Mouse (Mus musculus) cerebellum, adult 9-10 months (tissue): ENCODE data around the gene Hes3.

Experiments used
- DNase-seq: peaks from one replicate; pipeline ENCODE4 v3.0.0; 2022

The Hes3 gene

DNA sequence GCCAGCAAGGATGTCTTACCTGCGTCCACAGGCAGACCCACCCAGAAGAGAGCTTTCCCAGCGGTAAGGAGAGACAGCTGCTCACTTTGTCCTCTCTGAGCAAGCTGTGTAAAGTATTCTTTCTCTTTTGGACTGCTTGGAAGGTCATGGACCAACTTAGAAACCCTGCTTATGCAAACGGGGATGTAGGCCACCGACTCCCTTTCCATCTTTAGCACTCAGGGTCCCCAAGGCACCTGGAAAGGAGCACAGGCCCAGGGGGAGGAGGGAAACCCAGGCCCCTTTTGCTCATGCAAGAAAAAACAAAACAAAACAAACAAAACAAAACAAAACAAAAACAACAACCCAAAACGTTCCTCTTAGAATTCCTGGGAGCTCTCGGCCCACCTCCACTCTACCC, at the start of gene Hes3:
Hes3 (minus strand) TSS at position 101 of the 400 bp plus-strand sequence.
- no peak for DNase-seq

DNA sequence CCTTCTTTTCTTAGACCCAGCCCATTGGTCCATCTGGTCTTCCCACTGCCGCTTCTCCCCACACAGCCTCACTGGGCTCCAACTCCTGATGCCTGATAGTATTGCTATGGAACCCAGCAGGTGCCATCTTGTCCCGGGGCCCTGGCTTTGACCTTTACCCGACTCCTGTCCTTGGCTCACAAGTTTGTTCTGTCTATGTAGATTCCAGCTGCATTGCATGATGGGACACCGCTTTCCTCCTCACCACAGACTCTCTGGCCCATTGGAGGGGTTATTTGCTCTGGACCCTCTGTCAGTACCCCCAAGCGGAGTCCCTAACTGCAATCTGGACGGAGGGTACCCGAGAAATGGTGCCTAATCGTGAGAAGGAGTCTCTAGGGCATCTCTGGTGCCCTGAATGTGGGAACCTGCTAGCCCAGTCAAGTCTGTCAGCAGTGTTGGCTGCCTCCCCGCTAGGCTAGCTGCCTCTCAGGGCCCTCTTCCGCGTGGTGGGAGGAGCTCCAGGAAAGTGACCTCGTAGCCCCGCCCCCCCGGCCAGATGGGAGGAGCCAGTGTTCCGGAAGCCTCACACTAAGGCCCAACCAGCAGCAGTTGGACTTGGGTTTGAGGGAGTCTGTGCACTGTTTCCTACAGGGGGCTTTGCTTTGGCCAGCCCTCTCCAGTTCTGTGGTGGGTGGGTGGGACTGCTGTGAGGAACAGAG, 49.3 kb upstream of the Hes3 start:
- no peak for DNase-seq

DNA sequence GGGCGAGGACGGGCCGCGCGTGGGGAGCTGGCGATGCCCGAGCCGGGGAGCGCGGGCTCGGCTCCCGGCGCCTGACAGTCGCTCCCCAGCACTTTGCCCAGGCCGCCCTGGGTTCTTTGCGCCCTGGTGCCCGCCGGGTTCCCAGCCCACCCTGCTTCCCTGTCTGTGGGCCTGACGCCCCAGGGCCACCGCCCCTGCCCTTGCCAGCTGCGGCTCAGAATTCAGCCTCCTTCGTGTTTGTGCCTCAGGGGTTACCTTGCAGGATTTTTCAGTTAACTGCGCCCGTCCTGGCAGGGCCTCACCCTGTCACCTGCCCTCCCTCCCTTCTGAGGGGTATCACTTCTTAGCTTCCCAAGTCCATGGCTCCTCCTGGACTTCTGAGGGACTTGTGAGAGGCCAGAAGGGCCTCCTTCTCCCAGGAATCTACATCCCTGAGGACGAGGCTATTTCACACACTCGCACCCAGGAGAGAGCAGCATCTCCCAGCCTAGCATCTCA, 47.9 kb upstream of the Hes3 start:
- no peak for DNase-seq

DNA sequence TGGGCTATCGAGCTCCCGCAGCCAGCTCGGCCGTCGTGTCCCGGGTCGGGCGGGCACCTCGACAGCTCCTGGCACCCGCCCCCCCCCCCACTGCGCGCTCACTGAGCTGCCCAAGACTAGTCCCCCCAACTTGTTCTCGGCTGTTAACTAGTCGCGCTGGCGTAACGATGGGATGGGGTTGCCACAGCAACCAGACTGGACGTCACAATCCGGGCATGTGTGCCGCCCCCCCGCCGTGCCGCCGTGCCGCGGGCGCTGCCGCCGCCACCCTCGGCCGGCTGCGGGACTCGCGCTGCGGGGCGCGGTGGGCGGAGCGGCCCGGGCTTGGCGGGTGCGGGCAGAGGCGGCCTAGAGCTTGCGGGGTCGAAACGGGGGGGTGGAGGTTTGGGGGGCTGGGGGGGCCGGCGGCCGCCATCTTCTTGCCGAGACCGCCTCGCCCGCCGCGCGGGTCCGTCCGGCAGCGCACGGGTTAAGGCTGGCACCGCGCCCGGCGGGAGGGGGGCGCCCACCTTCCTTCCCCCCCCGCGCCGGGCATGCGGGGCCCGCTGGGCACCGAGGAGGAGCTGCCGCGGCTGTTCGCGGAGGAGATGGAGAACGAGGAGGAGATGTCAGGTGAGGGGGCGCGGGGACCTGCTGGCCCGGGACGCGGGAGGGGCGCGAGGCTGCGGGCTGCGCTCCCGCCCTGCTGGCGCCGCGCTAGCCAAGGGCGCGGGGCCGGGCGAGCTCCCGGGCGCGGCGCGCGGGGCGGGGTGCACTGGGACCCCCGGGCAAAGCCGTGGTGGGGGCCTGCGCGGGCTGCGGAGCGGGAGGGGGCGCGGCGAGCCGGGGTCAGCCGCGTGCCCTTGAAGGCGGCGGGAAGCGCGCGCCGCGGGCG, 47.2 kb upstream of the Hes3 start, which contains the start of gene Chd5:
Chd5 (plus strand) TSS at position 233 of the 874 bp plus-strand sequence.
- peak; percentile 65 for DNase-seq

DNA sequence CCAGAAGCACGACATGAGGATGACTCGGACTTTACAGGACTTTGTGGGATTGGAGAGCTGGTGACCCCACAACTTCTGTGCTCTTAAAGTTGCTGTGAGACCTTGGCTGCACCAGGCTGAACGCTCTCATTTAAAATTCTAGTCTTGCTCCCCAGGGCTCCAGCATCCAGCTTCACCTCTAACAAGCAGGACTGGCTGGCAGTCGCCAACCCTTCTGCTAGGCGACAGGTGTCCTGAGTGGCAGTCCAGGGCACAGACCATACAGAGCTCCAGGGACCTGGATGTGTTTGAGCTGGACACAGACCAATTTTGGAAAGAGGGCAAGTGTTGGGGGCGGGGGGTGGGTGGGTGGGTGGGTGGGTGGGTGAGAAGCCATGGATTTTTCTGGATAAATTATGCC, 46.3 kb upstream of the Hes3 start:
- no peak for DNase-seq

DNA sequence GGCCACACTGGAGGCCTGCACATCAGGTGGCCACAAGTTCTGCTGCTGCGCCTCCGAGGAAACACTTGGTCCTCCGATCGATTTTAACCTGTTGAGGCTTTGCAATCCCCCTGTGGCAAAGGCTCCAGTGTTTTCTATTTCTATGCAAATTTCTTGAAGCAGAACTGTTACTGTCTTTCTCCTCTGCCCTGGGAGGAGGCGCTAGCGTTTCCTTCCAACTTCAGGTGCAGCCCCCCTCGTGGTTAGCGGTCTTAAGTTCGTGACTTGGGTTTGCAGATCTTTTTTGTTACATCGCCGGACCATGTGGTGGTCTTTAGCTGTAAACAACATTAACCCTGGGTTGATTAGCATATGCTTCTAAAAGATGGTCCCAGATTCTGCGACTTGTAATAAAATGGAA, 42.1 kb upstream of the Hes3 start:
- no peak for DNase-seq

DNA sequence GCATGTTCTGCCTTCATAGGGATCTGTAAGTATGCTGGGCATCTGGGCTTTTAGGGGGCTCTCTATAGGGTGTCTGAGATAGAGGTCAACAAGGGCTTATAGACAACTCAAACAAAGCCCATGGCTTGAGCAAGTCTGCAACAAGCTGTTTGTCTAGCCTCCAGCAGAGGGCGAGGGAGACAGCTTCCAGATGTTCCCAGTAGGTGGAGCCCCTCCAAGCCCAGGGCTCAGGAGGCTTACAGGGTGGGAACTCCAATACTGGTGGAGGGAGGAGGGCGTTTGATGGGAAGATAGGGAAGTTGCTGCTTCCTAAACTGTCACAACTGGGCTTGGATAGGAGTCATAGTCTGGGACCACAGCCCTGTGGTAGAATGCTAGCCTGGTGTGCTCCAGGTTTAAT, 41.5 kb upstream of the Hes3 start:
- DNase-seq = no peak

DNA sequence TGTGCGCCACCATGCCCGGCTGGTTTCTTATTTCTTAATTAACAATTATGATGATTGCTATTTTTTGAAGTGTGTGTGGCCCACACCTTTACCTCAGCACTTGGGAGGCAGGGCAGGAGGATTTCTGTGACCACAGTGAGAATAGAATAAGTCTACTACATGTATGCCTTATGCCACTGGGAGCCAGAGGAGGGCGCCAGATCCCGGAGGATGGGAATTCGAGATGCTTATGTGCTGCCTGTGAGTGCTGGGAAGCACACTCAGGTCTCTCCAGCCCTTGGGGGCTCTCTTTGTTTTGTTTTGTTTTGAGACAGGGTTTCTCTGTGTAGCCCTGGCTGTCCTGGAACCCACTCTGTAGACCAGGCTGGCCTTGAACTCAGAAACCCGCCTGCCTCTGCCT, 37.2 kb upstream of the Hes3 start:
- DNase-seq = no peak

DNA sequence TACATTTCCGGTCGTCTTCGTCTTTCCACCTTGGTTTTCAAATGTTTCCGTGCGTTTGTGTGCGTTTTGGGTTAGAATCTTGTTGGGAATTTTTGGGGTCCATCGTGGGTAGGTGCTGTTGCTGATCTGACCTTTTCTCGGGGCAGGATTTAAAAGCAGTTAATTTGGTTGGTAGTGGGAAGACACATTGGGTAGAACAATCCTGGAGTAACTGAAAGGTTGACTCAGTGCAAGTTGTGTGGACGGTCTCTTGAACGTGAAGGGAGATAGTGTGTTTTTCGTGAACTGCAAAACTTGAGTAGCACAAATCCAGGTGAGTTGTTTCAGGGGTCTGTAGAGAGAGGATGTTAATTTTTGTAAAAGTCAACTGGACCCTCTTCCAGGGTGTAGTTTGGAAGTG, 35.1 kb upstream of the Hes3 start:
- no peak for DNase-seq

DNA sequence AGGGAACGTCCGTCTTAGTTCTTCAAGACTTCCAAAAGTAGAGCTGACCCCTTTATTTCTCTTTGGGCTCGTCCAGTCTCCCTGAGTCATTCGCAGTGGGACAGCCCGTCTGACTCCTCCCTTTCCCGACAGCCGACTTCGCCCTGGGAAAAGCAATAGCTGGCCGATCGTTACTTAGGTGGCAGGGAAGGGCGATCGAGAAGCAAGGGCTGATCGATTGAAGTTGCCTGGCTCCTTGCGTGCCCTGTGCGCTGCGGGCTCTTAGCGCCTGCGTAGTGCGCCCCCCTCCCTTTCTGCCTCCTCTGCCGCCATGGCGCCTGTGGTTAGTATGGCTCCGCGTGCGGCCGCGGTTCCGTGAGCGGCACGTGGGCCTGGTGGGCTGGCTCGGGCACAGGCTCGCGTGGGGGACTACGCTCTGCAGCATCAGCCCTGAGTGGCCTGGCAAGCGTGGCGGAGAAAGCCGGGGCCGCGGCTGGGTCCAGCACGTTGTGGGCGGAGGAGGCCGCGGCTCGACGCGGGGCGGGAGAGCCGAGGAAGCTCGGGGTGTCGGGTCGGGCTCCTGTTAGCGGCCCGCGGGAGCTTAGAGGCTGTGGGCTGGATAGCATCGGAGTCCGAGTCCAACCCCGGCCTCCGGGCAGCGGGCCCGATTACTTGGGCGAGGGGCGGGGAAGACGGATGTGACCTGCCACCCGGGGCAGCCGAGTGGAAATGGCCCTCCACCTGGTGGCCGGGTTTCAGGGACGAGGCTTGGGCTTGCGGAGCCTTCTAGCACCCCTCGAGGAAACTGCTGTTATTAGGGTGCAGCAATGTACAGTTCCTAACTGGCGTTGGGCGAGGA, 34.3 kb upstream of the Hes3 start, which contains the start of gene Rpl22:
Rpl22 (plus strand) TSS at position 169 of the 838 bp plus-strand sequence.
- DNase-seq = peak; percentile 96

DNA sequence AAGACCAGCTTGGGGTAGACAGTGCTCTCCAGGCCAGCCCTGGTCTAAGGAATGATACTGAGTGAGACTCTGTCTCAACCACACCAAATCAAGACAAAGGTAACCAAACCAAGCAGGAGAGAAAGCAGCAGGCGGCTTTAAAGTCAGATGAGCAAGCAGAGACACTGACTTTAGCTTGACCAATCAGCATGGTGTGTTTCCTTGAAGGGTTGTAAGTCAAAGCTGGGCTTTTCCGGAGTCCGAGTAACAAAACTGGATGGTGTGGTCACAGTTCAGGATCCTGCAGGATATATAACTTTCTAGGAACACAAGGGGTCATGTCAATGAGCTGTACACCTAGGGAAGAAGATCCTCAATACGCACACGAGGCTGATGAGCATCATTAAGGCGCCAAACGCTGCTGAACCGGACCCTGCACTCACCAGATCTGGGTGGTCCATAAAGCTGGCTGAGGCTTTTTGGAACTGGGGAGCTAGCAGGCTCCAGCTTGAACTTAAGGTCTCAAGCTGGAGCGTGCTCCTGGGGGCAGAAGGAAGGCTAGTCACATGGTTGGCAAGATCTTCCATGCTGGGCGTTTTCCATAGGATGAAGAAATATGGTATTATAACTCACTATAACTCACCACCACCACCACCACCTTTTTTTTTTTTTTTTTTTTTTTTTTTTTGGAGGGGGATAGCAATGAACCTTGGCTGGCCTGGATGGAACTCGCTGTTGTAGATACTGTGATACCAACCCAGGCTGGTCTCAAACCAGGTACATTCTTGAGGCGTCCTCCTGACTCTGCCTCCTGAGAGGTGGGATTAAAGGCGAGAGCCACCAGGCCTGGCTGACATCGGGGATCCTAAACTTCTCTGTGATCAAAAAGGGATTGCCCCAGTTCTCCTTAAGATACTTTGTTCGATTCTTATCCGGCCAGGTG, 33.4 kb upstream of the Hes3 start:
- DNase-seq = no peak

DNA sequence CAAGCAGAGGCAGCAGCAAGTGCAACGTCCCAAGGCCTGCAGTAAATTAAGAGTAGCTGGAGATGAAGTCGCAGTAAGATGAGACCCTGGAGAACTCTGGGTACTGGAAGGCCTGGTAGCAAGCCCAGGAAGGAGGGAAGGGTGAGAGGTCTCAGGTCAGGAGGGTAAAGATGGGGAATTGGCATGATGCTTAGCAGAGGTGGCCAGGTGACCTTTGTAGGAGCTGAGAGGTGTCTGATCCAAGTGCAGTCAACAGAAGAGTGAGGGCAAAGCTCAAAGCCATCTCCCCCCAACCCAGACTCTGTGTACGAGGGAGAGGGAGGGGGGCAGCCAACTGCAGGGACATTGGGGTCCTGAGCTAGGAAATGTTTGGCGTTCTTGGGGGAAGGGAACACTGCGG, 30.0 kb upstream of the Hes3 start:
- no peak for DNase-seq

DNA sequence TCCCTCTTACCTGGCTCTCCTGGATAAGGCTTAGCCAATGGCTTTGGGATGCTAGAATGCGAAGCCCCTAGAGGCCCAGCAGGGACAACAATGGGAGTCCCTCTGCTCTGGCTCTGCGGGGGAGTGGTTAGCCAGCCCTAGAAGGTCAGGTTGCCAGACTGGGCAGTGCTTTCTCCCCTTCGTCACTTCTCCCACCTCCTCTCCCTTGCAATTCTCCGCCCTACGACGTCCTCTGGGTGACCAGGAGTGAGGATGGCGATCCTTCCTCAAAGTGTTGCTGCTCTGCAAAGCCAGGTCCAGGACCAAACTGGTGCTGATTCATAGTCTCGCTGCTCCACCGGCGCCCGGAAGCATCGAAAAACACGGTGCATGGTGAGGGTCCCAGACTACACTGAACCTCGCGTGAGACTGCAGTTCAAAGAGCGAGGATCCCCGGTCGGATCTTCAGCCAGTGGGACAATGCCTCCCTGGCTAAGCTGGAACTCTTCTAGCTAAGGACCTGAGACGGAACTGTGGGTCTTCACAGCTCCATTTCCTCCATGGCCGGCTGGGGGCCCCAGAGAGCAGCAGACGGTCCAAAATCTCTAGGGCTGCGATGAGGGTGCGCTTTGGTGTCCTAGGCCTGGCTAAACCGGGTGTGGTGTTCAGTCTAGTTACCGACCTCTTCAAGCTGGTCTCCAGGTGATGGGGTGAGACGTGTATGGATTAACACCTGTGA, 27.2 kb upstream of the Hes3 start, which contains the start of gene Rnf207:
Rnf207 (minus strand) TSS at position 477 of the 718 bp plus-strand sequence.
- DNase-seq = no peak

DNA sequence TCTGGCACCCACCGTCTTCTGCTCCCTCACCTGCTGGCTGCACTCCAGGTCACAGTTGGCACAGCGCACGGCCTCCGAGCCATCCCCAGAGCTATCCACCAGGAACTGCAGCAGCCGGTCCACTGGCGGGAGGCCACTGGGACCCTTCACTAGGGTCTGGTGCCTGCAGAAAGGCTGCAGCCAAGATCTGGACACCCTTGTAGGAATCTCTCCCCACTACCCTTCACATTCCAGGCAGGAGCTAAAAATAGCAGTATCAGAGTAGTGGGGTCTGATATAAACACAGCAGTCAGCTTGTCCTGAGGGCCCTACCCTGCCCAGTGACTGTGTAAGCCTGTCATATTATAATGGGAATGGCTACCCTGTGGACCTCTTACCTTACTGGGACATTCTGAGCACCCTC, 26.2 kb upstream of the Hes3 start:
- DNase-seq = no peak

DNA sequence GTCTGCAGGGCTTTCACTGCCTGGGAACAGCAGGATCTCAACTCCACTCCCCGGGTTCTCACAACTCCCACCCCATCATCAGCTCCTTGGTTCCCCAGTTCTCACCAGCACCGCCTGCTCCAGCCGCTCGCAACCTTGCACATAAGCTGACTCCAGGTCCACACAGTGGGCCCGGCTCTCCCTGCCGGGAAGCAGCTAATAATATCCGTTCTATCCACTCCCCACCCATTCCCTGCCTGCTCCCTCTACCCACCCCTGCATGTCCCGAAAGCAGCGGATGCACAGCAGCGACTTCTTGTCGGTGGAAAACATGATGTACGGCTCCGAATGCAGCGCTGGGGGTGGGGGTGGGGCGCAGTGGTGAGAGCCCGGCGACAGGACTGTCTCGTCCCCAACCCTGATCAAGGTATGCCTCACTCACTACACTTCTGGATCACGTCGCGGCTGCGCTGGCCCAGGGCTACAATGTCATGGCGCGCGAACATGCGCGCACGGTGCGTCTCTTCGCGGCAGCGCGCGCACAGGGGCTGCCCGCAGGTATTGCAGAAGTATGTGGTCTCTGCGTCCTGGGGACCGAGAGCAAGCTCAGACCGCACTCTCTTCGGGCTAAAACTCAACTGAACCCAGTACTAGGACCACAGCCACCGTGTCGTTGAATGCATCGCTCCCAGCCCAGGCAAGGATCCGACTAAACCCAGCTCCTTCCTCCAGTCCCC, 24.2 kb upstream of the Hes3 start:
- no peak for DNase-seq

DNA sequence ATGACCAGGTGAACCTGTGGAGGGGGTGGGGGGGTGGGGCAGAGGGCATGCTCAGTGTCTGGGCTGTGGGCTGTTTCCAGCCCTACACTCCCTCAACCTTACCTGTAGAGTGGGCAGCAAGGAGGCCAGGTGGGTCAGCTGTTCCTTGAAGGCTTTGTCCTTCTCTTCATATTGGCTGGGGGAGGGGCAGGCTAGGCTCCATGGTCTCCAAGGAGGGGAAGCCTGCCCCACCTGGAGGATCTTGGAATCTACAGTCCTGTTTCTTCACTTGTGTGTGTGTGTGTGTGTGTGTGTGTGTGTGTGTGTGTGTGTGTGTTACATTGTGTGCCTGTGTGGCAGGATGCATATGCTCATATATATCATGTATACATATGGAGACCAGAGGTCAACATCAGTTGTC, 22.5 kb upstream of the Hes3 start:
- DNase-seq = no peak

DNA sequence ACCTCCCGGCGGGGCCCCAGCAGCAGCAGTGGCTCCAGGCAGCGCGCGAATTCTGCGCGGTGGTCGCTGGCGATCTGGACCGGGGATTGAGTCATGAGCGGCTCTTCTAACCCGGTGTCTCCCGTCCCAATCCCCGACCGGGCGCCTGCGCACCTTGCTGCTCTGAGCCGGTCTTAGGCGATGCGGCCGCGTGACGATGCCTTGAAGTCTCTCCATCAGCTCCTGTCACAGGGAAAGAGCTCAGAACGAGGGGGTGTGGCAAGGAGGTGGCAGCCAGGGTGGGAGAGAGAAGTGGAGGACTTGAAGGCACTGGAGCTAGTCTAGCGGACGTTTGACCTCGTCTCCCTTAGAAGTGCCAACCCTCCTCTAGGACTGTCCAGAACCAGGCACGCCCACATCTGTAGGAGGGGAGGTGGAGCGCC, 21.8 kb upstream of the Hes3 start:
- no peak for DNase-seq

DNA sequence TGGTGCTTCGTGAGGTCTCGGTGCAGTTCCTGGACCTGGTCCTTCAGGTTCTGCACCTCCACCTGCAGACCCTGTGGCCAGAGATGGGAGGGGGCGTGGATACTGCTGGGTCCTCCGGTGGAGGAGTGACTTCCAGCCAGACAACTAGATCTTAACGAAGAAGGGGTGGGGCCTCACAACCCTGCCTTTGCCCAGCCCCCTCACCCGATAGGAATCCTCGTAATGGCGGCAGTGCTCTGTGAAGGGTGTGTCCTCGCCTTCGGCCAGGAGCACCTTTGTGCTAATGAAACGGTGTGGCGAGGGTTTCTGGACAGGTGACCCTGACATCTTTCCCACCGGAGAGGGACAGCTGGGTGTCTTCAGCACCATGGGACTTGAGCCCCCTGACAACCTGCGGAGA, 20.7 kb upstream of the Hes3 start:
- DNase-seq = no peak

DNA sequence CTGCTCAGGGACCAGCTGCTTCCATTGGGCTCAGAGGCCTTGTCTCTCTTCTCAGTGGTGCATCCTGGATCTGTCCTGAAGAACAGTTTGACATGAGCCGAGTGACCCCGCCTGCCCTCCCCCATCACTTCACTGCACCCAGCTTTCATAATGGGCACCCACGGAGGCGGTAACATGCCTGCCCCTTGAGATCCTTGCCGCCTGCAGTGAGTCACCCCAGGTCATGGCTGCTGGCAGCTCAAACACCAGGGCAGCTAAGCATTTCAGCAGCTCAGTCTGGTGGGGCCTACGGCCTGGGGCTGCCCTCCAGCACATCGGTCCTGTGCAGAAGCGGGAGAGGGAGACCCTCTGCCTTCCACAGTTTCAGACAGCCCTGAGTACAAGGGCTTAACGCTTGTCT, 16.1 kb upstream of the Hes3 start:
- DNase-seq = no peak

DNA sequence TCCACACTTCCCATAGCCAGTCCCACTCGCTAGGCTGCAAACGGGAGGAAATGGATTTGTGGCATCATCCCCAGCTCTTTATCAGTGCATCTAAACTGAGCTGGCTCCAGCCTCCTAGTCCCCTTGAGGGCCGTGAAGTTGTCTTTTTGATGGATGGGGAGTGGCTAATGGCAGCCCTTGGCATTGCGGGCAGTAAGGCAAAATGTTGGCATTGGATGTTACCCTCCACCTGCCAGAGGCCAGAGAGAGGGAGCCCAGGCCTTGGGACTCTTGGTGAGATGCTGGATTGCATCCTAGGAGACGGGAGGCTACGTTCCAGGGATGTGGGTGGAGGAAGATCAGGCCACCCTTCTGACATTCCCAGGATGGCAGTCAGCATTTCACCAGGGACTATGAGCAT, 14.5 kb upstream of the Hes3 start:
- no peak for DNase-seq
